Mouse (Mus musculus): ENCODE measurements around the gene Gm9913.

Gene Gm9913

GRCm38 (mm10) chr2:125505006-125505745 is at the start of gene Gm9913:
Gm9913 (plus strand) TSS chr2:125505089.
- peak; percentile 18 to 42 for DNase-seq (ENCODE audit: low spot score in 2 of 2)

DNA sequence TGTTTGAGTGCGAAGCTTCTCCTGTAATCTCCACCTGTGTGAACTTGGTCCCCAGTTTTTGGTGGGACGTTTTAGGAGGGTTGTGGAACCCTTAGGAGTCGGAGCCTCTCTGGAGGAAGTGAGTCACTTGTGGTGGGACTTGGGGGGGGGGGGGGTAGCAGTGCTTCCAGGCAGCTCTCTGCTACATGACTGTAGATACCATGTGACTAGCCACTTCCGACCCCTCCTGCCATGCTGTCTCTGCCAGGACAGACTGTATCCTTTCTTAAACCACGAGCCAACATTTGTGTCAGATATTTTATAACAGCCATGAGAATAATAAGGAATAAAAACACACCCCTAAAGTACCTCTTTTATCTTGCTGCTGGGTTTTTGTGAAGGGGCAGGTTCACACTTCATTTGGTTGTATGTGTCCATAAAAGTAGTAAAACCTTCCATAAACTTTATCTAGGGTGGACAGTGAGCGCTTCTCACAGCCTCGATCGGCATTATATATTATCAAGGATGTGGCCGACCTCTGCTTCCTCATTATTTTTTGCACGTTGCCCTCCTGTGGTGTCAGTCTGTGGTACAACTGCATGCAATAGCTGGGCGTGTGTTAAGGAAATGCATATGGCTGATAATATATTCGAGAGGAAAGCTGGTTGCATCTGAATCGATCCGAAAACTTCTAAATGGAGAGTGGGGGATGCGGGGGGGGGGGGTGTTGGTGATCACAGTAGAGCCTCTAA is 48.7 kb upstream of the Gm9913 start:
- DNase-seq (ENCODE audit: low spot score in 2 of 2): no peak

DNA sequence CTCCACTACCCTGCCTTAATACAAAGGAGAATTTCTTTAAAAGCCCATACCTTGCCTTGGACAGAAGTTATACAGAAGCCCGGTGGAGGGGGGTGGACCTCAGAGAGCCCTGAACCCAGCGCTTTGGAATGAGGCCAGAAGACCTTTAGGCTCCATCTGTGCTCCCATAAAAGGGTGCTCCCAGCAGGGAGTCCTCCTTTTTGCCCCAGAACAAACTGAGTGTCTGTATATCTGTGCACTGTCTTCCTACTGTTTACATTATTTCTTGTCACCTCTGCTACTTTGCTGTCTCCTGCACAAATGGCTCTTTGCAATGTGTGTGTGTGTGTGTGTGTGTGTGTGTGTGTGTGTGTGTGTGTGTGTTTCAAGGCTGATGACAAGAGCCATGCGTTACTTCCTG is 45.8 kb upstream of the Gm9913 start:
- DNase-seq (ENCODE audit: low spot score in 2 of 2): no peak

- DNase-seq (ENCODE audit: low spot score in 2 of 2): no peak
Observed at GRCm38 (mm10) chr2:125464036-125464435, 40.9 kb upstream of the Gm9913 start.

- no peak for DNase-seq (ENCODE audit: low spot score in 2 of 2)
Observed at GRCm38 (mm10) chr2:125470553-125471295, 34.2 kb upstream of the Gm9913 start.

DNA sequence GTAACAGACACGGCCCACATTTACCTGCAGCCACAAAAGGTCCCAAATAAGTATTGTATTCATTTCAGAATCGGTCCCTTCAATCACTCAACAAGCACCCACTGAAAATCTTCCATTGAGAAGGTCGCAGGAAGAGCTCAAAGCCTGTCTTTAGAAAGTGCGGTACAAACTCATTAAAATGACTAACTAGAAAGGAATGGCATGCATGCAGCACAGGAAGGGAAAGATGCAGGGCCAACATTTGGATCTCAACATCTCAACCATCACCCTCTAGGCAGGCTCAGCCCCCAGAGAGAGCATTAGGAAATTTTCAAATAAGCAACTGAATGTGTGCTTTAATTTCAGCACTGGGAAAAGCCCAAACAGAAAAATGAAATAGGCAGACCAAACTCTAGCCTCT is 33.2 kb upstream of the Gm9913 start:
- DNase-seq (ENCODE audit: low spot score in 2 of 2): no peak

- DNase-seq (ENCODE audit: low spot score in 2 of 2): no peak
Observed at GRCm38 (mm10) chr2:125473228-125473627, 31.7 kb upstream of the Gm9913 start.

- DNase-seq (ENCODE audit: low spot score in 2 of 2): no peak
Observed at GRCm38 (mm10) chr2:125474690-125475089, 30.2 kb upstream of the Gm9913 start.

- no peak for DNase-seq (ENCODE audit: low spot score in 2 of 2)
Observed at GRCm38 (mm10) chr2:125476231-125476630, 28.7 kb upstream of the Gm9913 start.

DNA sequence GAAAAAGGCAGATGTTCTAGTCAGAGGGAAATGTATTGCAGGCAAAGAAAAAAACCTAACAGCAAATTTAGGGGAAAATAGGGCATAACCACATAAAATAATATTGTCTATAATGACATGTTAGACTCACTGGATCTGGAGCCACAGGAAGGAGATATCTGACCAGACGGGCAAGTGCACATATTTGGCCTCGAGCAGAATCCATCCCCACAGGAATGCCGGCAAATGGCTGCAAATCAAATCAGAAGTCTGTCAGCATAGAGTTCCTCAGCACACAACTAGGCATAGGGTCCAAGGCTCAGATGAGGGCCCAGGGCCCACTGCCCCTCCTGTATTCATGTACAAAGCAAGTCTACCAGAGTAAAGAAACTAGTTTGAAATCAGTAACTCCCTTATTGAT is 27.5 kb upstream of the Gm9913 start:
- DNase-seq (ENCODE audit: low spot score in 2 of 2): no peak

- no peak for DNase-seq (ENCODE audit: low spot score in 2 of 2)
Observed at GRCm38 (mm10) chr2:125478705-125479104, 26.2 kb upstream of the Gm9913 start.

DNA sequence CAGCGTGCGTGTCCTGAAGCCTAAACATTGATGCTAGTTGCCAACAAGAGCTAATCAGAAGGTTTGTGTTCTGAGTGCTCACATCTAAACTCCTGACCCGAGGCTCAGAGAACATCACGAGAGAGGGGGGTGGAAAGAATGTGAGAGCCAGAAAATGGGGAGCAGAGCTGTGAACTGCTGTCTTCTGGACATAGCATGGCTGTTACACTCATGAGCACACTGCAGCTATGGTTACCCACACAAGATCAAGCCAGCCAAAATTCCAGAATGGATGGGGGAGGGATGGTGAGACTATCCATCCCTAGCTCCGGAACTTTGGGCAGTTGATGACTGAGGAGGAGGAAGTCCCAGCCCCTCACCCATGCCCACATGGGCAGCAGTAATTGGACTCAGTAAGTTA is 24.8 kb upstream of the Gm9913 start:
- no peak for DNase-seq (ENCODE audit: low spot score in 2 of 2)

- peak in 1 of 2 experiments; percentile 31 for DNase-seq (ENCODE audit: low spot score in 2 of 2)
Observed at GRCm38 (mm10) chr2:125481116-125481515, 23.8 kb upstream of the Gm9913 start.

- DNase-seq (ENCODE audit: low spot score in 2 of 2): no peak
Observed at GRCm38 (mm10) chr2:125481531-125482317, 23.2 kb upstream of the Gm9913 start.

- no peak for DNase-seq (ENCODE audit: low spot score in 2 of 2)
Observed at GRCm38 (mm10) chr2:125484164-125484563, 20.7 kb upstream of the Gm9913 start.

DNA sequence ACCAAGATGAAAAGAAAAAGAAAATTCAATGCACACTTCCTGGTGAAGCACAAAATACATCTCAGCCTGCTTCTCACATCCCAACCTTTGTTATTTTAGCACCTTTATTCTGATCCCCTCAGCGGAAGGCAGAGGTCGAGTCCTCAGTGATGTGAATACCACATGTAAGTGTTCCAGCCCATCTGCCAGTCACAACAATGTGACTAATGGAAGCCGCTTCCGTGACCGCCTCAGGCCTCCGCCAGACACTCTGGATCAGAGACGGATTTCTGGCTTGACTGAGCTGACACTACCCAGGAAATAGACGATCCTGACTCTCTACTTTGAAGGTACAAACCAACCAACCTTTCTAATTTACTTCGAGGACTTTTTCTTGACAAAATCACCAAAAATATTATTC is 20.0 kb upstream of the Gm9913 start:
- DNase-seq (ENCODE audit: low spot score in 2 of 2): no peak

- no peak for DNase-seq (ENCODE audit: low spot score in 2 of 2)
Observed at GRCm38 (mm10) chr2:125489979-125490378, 14.9 kb upstream of the Gm9913 start.

- no peak for DNase-seq (ENCODE audit: low spot score in 2 of 2)
Observed at GRCm38 (mm10) chr2:125492050-125492900, 12.6 kb upstream of the Gm9913 start.

- DNase-seq (ENCODE audit: low spot score in 2 of 2): no peak
Observed at GRCm38 (mm10) chr2:125494291-125494690, 10.6 kb upstream of the Gm9913 start.
